Mouse (Mus musculus): ENCODE results near the gene Adamts14.

GRCm38 (mm10) chr10:61312159-61312558 is 38.9 kb upstream of the Adamts14 start:
- TF ChIP-seq POLR2A (IDR thresholded peaks at IDR 0.05; ENCODE audit: insufficient read depth, low read depth, low read length) (no peak), EP300 (IDR thresholded peaks at IDR 0.05; ENCODE audit: insufficient read depth, low read depth, low read length) (no peak), CTCF (IDR thresholded peaks at IDR 0.05) (no peak)
